Mouse (Mus musculus): ENCODE results near the gene Gpank1. TPM values are rescaled to one million over a fixed set of nuclear protein-coding genes. Genes with fewer than 3 reads are reported as not detected.

The Gpank1 gene
- polyA plus RNA-seq, 1 experiment from 2014 or later = 13.4 TPM

DNA sequence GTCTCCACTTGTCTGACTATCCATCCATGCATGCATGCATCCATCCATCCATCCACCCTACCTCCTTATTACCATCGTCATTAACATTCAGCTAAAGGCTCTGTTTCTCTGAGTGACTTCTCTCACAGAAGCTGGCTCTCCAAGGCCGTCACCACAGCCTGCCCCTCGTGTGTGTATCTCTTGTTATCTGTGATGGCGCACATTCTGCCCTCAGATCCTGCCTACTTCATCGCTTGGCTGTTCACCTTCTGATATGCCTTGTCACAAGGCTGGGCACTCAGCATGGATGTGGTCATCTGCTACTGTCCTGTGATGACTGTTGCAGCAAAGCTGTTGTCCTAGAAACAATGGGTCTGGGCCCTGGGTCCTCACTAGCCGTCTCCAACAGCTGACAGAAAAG is 16.5 kb upstream of the Gpank1 start:
- H3K9me3 ChIP-seq (ENCODE audit: control insufficient read depth, low read length) = no peaks in the 10 kb centered on the region
- no peak for ATAC-seq (ENCODE audit: low read depth)
- H3K36me3 ChIP-seq (ENCODE audit: control insufficient read depth, insufficient read depth, low read length) = peaks cover 46% of the 10 kb centered on the region
- DNase-seq (ENCODE audit: low spot score) = no peak
- no peaks in the 10 kb centered on the region for H3K4me1 ChIP-seq (ENCODE audit: control insufficient read depth, insufficient read depth, low read length)
- no peak overlapping the region for H3K4me3 ChIP-seq (ENCODE audit: low read depth, low read length)
- WGBS = 81% methylated on average over 6 of the region's 6 CpGs
- H3K27me3 ChIP-seq (replicated peaks; ENCODE audit: control insufficient read depth, insufficient read depth, low read length) = no peaks in the 10 kb centered on the region
- no peak overlapping the region for H3K9ac ChIP-seq (ENCODE audit: low read depth, low read length)
- H3K27ac ChIP-seq (replicated peaks; ENCODE audit: low read depth, low read length) = no peak overlapping the region
- H3K4me2 ChIP-seq (ENCODE audit: low read depth, low read length) = no peak overlapping the region

DNA sequence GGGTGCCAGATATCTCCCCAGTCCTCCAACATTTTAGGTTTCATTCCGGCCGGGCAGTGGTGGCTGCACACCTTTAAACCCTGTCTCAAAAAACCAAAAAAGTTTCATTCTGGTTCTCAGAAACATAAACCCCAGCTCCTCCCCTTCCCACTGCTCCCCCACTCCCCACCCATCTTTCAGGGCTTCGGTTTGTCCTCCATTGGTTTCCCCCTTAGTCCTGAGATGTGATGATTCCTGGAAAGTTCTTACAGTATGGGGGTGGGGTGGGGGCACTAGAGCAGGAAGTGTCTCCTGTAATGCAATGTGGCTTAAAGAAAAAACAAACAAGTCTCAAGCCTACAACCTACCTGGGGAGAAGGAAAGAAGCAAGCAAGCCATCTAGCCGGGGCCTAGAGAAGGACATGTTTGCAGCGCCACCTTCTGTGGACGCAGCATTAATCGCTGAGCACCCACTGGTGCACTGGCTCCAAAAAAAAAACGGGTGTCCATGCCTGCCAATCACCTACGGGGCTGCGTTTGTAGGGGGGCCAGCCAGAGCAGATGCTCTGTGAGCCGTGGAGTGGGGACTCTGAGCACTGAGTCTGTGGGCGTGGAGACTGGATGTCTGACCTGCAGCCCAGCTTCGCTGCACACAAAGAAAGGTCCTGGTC is 15.4 kb upstream of the Gpank1 start:
- Histone ChIP-seq H3K4me3 (ENCODE audit: low read depth, low read length) (0 out of 2 replicates have a peak overlapping the region, but pooled peaks have one; percentile 1), H3K9ac (ENCODE audit: low read depth, low read length) (0 out of 2 replicates have a peak overlapping the region, but pooled peaks have one; percentile 40), H3K4me1 (ENCODE audit: control insufficient read depth, insufficient read depth, low read length) (no peaks in the 10 kb centered on the region), H3K27me3 (replicated peaks; ENCODE audit: control insufficient read depth, insufficient read depth, low read length) (no peaks in the 10 kb centered on the region), H3K27ac (replicated peaks; ENCODE audit: low read depth, low read length) (no peak overlapping the region), H3K4me2 (ENCODE audit: low read depth, low read length) (peak overlapping the region; percentile 27), H3K9me3 (ENCODE audit: control insufficient read depth, low read length) (no peaks in the 10 kb centered on the region), H3K36me3 (ENCODE audit: control insufficient read depth, insufficient read depth, low read length) (peaks cover 35% of the 10 kb centered on the region)
- WGBS = 22% methylated on average over 13 of the region's 13 CpGs
- DNase-seq (ENCODE audit: low spot score) (peak; percentile 57), ATAC-seq (ENCODE audit: low read depth) (0 out of 2 replicates have a peak, but pooled peaks have one; percentile 24)

GRCm38 (mm10) chr17:35106522-35106921 is 14.7 kb upstream of the Gpank1 start:
- Histone ChIP-seq H3K4me3 (ENCODE audit: low read depth, low read length) (0 out of 2 replicates have a peak overlapping the region, but pooled peaks have one; percentile 1), H3K27ac (replicated peaks; ENCODE audit: low read depth, low read length) (no peak overlapping the region), H3K9ac (ENCODE audit: low read depth, low read length) (no peak overlapping the region), H3K9me3 (ENCODE audit: control insufficient read depth, low read length) (no peaks in the 10 kb centered on the region), H3K27me3 (replicated peaks; ENCODE audit: control insufficient read depth, insufficient read depth, low read length) (no peaks in the 10 kb centered on the region), H3K4me2 (ENCODE audit: low read depth, low read length) (0 out of 2 replicates have a peak overlapping the region, but pooled peaks have one; percentile 27), H3K4me1 (ENCODE audit: control insufficient read depth, insufficient read depth, low read length) (no peaks in the 10 kb centered on the region), H3K36me3 (ENCODE audit: control insufficient read depth, insufficient read depth, low read length) (peaks cover 29% of the 10 kb centered on the region)
- ATAC-seq (ENCODE audit: low read depth) (no peak), DNase-seq (ENCODE audit: low spot score) (no peak)
- WGBS = 57% methylated on average over 3 of the region's 3 CpGs

GRCm38 (mm10) chr17:35108097-35108496 is 13.2 kb upstream of the Gpank1 start, which contains the start of gene Ly6g5c:
Ly6g5c (plus strand) TSS chr17:35108279.
- Histone ChIP-seq H3K27ac (replicated peaks; ENCODE audit: low read depth, low read length) (no peak within 1 kb of the TSS), H3K36me3 (ENCODE audit: control insufficient read depth, insufficient read depth, low read length) (peaks cover 13% of the 10 kb centered on the region), H3K4me3 (ENCODE audit: low read depth, low read length) (no peak within 1 kb of the TSS), H3K4me2 (ENCODE audit: low read depth, low read length) (no peak within 1 kb of the TSS), H3K9ac (ENCODE audit: low read depth, low read length) (no peak within 1 kb of the TSS), H3K4me1 (ENCODE audit: control insufficient read depth, insufficient read depth, low read length) (no peaks in the 10 kb centered on the region), H3K9me3 (ENCODE audit: control insufficient read depth, low read length) (no peaks in the 10 kb centered on the region), H3K27me3 (replicated peaks; ENCODE audit: control insufficient read depth, insufficient read depth, low read length) (no peaks in the 10 kb centered on the region)
- ATAC-seq (ENCODE audit: low read depth) = no peak
- WGBS = 85% methylated on average over 6 of the region's 6 CpGs
- no peak for DNase-seq (ENCODE audit: low spot score)

DNA sequence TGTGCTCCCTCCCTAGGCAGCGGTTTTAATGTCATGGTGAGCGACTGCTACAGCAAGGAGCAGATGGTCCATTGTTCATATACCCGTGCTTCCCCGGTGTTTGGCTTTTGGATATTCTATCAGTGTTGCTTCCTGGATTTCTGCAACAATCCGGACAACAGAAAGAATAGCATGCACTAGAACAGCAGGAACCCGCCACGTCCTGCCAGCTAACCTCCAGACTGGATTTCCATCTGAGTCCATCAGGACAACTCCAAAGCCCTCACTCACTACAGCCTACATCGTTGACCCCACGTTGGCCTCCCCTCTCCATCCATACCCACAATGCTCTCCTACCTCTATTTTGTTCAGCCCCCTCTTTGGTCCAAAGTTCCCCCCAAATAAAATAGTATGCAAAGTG is 9.5 kb upstream of the Gpank1 start:
- Histone ChIP-seq H3K4me2 (ENCODE audit: low read depth, low read length) (no peak overlapping the region), H3K9ac (ENCODE audit: low read depth, low read length) (no peak overlapping the region), H3K36me3 (ENCODE audit: control insufficient read depth, insufficient read depth, low read length) (peaks cover 26% of the 10 kb centered on the region), H3K27me3 (replicated peaks; ENCODE audit: control insufficient read depth, insufficient read depth, low read length) (no peaks in the 10 kb centered on the region), H3K4me3 (ENCODE audit: low read depth, low read length) (no peak overlapping the region), H3K4me1 (ENCODE audit: control insufficient read depth, insufficient read depth, low read length) (no peaks in the 10 kb centered on the region), H3K9me3 (ENCODE audit: control insufficient read depth, low read length) (no peaks in the 10 kb centered on the region), H3K27ac (replicated peaks; ENCODE audit: low read depth, low read length) (no peak overlapping the region)
- DNase-seq (ENCODE audit: low spot score) = no peak
- WGBS = 75% methylated on average over 9 of the region's 9 CpGs
- no peak for ATAC-seq (ENCODE audit: low read depth)

GRCm38 (mm10) chr17:35115046-35116019 is 5.9 kb upstream of the Gpank1 start, which contains the start of gene Ly6g5b:
Ly6g5b (minus strand) TSS chr17:35115428.
- no peak for DNase-seq (ENCODE audit: low spot score)
- peaks cover 55% of the 10 kb centered on the region for H3K36me3 ChIP-seq (ENCODE audit: control insufficient read depth, insufficient read depth, low read length)
- WGBS = 84% methylated on average over 8 of the region's 8 CpGs

GRCm38 (mm10) chr17:35120745-35121142 is 511 bp upstream of the Gpank1 start:
- Histone ChIP-seq H3K27me3 (replicated peaks; ENCODE audit: control insufficient read depth, insufficient read depth, low read length) (no peaks in the 10 kb centered on the region), H3K4me3 (ENCODE audit: low read depth, low read length) (peak overlapping the region; percentile 88), H3K9me3 (ENCODE audit: control insufficient read depth, low read length) (no peaks in the 10 kb centered on the region), H3K9ac (ENCODE audit: low read depth, low read length) (peak overlapping the region; percentile 90), H3K27ac (replicated peaks; ENCODE audit: low read depth, low read length) (peak overlapping the region; percentile 69), H3K4me1 (ENCODE audit: control insufficient read depth, insufficient read depth, low read length) (peaks cover 10% of the 10 kb centered on the region), H3K4me2 (ENCODE audit: low read depth, low read length) (peak overlapping the region; percentile 81), H3K36me3 (ENCODE audit: control insufficient read depth, insufficient read depth, low read length) (peaks cover 45% of the 10 kb centered on the region)
- DNase-seq (ENCODE audit: low spot score) (no peak), ATAC-seq (ENCODE audit: low read depth) (no peak)
- WGBS = under 1% methylated on average over 33 of the region's 33 CpGs

More at GRCm38 (mm10) chr17:35115046-35116019, 5.9 kb upstream of the Gpank1 start, which contains the start of gene Ly6g5b:
- H3K27ac ChIP-seq (replicated peaks; ENCODE audit: low read depth, low read length) = no peak within 1 kb of the TSS
- no peak within 1 kb of the TSS for H3K4me3 ChIP-seq (ENCODE audit: low read depth, low read length)
- no peak within 1 kb of the TSS for H3K9ac ChIP-seq (ENCODE audit: low read depth, low read length)
- H3K27me3 ChIP-seq (replicated peaks; ENCODE audit: control insufficient read depth, insufficient read depth, low read length) = no peaks in the 10 kb centered on the region
- no peak for ATAC-seq (ENCODE audit: low read depth)
- H3K4me2 ChIP-seq (ENCODE audit: low read depth, low read length) = no peak within 1 kb of the TSS
- H3K4me1 ChIP-seq (ENCODE audit: control insufficient read depth, insufficient read depth, low read length) = peaks cover 5% of the 10 kb centered on the region
- no peaks in the 10 kb centered on the region for H3K9me3 ChIP-seq (ENCODE audit: control insufficient read depth, low read length)

DNA sequence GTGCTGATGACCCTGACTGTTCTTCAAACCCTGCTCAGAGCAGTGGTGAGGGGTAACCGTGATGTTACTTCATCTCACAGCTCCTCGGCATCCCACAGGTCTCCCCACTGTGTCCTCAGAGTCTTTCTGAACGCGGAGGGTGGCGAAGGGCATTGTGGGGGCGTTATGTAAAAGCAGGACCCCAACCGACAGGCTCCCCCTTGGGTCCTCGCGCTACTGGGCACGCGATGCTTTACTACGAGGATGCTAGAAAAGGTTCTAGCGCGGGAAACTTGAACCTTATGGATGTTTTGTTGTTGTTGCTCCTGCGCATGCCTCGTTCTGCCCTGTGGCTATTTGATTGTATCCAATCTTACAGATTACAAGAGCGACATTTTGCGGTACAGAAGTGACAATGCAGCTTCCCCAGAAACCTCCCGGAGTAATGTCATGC is 632 bp downstream of the Gpank1 start, which contains the start of gene Csnk2b:
Csnk2b (minus strand) TSS at position 183 of the 433 bp plus-strand sequence.
- peaks cover 15% of the 10 kb centered on the region for H3K4me1 ChIP-seq (ENCODE audit: control insufficient read depth, insufficient read depth, low read length)
- DNase-seq (ENCODE audit: low spot score) (peak; percentile 85), ATAC-seq (ENCODE audit: low read depth) (no peak; the same call in 1 of the 2 replicates)
- no peaks in the 10 kb centered on the region for H3K27me3 ChIP-seq (replicated peaks; ENCODE audit: control insufficient read depth, insufficient read depth, low read length)
- H3K4me3 ChIP-seq (ENCODE audit: low read depth, low read length) = peak within 1 kb of the TSS; percentile 88
- no peaks in the 10 kb centered on the region for H3K9me3 ChIP-seq (ENCODE audit: control insufficient read depth, low read length)
- peak within 1 kb of the TSS; percentile 92 for H3K27ac ChIP-seq (replicated peaks; ENCODE audit: low read depth, low read length)
- peak within 1 kb of the TSS; percentile 93 for H3K4me2 ChIP-seq (ENCODE audit: low read depth, low read length)
- H3K9ac ChIP-seq (ENCODE audit: low read depth, low read length) = peak within 1 kb of the TSS; percentile 90
- peaks cover 34% of the 10 kb centered on the region for H3K36me3 ChIP-seq (ENCODE audit: control insufficient read depth, insufficient read depth, low read length)
- 1% methylated on average over 19 of the region's 19 CpGs for WGBS

Data from embryonic facial prominence, embryonic 14.5 days (tissue).